Mouse (Mus musculus) forebrain, embryonic 14.5 days (tissue): ENCODE data around the gene Hdhd5. TPM values are rescaled to one million over a fixed set of nuclear protein-coding genes. Genes with fewer than 3 reads are reported as not detected.

ENCODE experiments used
- ATAC-seq: fragments of 200-750 bp; cut with Nextera tagmentation; 2 replicates; pipeline ENCODE4 v1.8.0; 2017; ENCODE audit warnings: mild to moderate bottlenecking, moderate library complexity
- DNase-seq: peaks from one replicate; pipeline ENCODE4 v3.0.0-alpha.2; 2015; ENCODE audit warnings: low spot score
- H3K27ac ChIP-seq: fragments of 300-500 bp; sonication (generic); 2 replicates; pipeline ENCODE4 v1.5.1; 2014; ENCODE audit warnings: low read depth, mild to moderate bottlenecking, control low read depth, low read length, moderate library complexity
- H3K27me3 ChIP-seq: fragments of 300-500 bp; sonication (generic); replicated peaks from 2 replicates; pipeline ENCODE4 v1.6.1; 2014; ENCODE audit warnings: low read length, control low read depth, mixed read lengths; ENCODE audit not compliant: control insufficient read depth, insufficient read depth
- H3K36me3 ChIP-seq: fragments of 300-500 bp; sonication (generic); 2 replicates; pipeline ENCODE4 v1.6.1; 2014; ENCODE audit warnings: low read length, control low read depth; ENCODE audit not compliant: control insufficient read depth, insufficient read depth
- H3K4me1 ChIP-seq: fragments of 300-500 bp; sonication (generic); 2 replicates; pipeline ENCODE4 v1.6.1; 2014; ENCODE audit warnings: antibody characterized with exemption, low read length, control low read depth; ENCODE audit not compliant: control insufficient read depth, insufficient read depth
- H3K4me2 ChIP-seq: fragments of 300-500 bp; sonication (generic); 2 replicates; pipeline ENCODE4 v1.6.1; 2014; ENCODE audit warnings: mild to moderate bottlenecking, control low read depth, low read length
- H3K4me3 ChIP-seq: fragments of 300-500 bp; sonication (generic); 2 replicates; pipeline ENCODE4 v1.5.1; 2014; ENCODE audit warnings: low read depth, low read length, control low read depth
- H3K9ac ChIP-seq: fragments of 300-500 bp; sonication (generic); 2 replicates; pipeline ENCODE4 v1.6.1; 2014; ENCODE audit warnings: mild to moderate bottlenecking, low read length, control low read depth, moderate library complexity
- H3K9me3 ChIP-seq: fragments of 300-500 bp; sonication (generic); replicated peaks from 2 replicates; pipeline ENCODE4 v1.6.1; 2016; ENCODE audit warnings: low read length, control low read depth, mixed read lengths; ENCODE audit not compliant: control insufficient read depth
- WGBS: fragments of 180-500 bp; shearing (Covaris S2); extraction: QIAGEN DNeasy Blood & Tissue Kit; methylation state at CpG from one replicate; pipeline ENCODE4 v1.1.7; 2014; 5-methylcytosine and 5-hydroxymethylcytosine counted together
- polyA plus RNA-seq: library from polyadenylated mRNA; unstranded; fragments of >200 nt; fragmentation: Nextera tagmentation; extraction: Ambion mirVana; gene quantifications from 2 replicates; pipeline ENCODE4 v1.2.1, GENCODE M21; 2014

Gene Hdhd5
- polyA plus RNA-seq, 1 experiment from 2014 or later, result 10.4 TPM

- no peak for DNase-seq
- Histone ChIP-seq H3K27me3 (no peaks in the 10 kb centered on the region), H3K4me3 (no peak overlapping the region), H3K36me3 (no peaks in the 10 kb centered on the region), H3K27ac (no peak overlapping the region), H3K9ac (no peak overlapping the region), H3K9me3 (no peaks in the 10 kb centered on the region), H3K4me2 (no peak overlapping the region), H3K4me1 (no peaks in the 10 kb centered on the region)
- WGBS, result 54% methylated on average over 2 of the region's 2 CpGs
- no peak for ATAC-seq
These were observed 10.3 kb upstream of the Hdhd5 start for GRCm38 (mm10) chr6:120541386-120541785.

- 58% methylated on average over 10 of the region's 10 CpGs for WGBS
- no peaks in the 10 kb centered on the region for H3K4me1 ChIP-seq
- H3K27ac ChIP-seq, result no peak overlapping the region
- H3K36me3 ChIP-seq, result no peaks in the 10 kb centered on the region
- H3K27me3 ChIP-seq, result no peaks in the 10 kb centered on the region
- no peaks in the 10 kb centered on the region for H3K9me3 ChIP-seq
- no peak overlapping the region for H3K4me3 ChIP-seq
- no peak overlapping the region for H3K9ac ChIP-seq
- no peak overlapping the region for H3K4me2 ChIP-seq
- ATAC-seq, result no peak
- DNase-seq, result peak; percentile 20
These were observed 8.7 kb upstream of the Hdhd5 start for GRCm38 (mm10) chr6:120539781-120540231.

GRCm38 (mm10) chr6:120539132-120539759, 8.1 kb upstream of the Hdhd5 start:
- H3K4me3 ChIP-seq, result 0 out of 2 replicates have a peak overlapping the region, but pooled peaks have one; percentile 17

GRCm38 (mm10) chr6:120536337-120536736, 5.2 kb upstream of the Hdhd5 start:
- Histone ChIP-seq H3K4me1 (no peaks in the 10 kb centered on the region), H3K27ac (no peak overlapping the region), H3K36me3 (no peaks in the 10 kb centered on the region), H3K9me3 (no peaks in the 10 kb centered on the region), H3K4me3 (no peak overlapping the region), H3K27me3 (no peaks in the 10 kb centered on the region), H3K9ac (no peak overlapping the region), H3K4me2 (no peak overlapping the region)
- 84% methylated on average over 2 of the region's 2 CpGs for WGBS
- ATAC-seq (no peak), DNase-seq (no peak)

More at GRCm38 (mm10) chr6:120539132-120539759, 8.1 kb upstream of the Hdhd5 start:
- Histone ChIP-seq H3K4me2 (peak overlapping the region; percentile 60), H3K27ac (no peak overlapping the region), H3K4me1 (no peaks in the 10 kb centered on the region), H3K9me3 (no peaks in the 10 kb centered on the region), H3K27me3 (no peaks in the 10 kb centered on the region), H3K36me3 (no peaks in the 10 kb centered on the region), H3K9ac (peak overlapping the region; percentile 44; the same call in 1 of the 2 replicates)
- DNase-seq, result peak; percentile 90
- peak; percentile 95 for ATAC-seq
- 4% methylated on average over 16 of the region's 16 CpGs for WGBS

- Histone ChIP-seq H3K9me3 (no peaks in the 10 kb centered on the region), H3K27ac (no peak overlapping the region), H3K4me1 (peaks cover 13% of the 10 kb centered on the region; the same call in 1 of the 2 replicates), H3K9ac (no peak overlapping the region), H3K36me3 (no peaks in the 10 kb centered on the region), H3K4me2 (no peak overlapping the region), H3K27me3 (no peaks in the 10 kb centered on the region), H3K4me3 (no peak overlapping the region)
- DNase-seq (no peak), ATAC-seq (no peak)
- WGBS, result 88% methylated on average over 1 of the region's 1 CpGs
These were observed 1.5 kb upstream of the Hdhd5 start for GRCm38 (mm10) chr6:120532594-120532993.

- Histone ChIP-seq H3K9ac (no peak overlapping the region), H3K27me3 (no peaks in the 10 kb centered on the region), H3K4me1 (peaks cover 13% of the 10 kb centered on the region; the same call in 1 of the 2 replicates), H3K9me3 (no peaks in the 10 kb centered on the region), H3K36me3 (no peaks in the 10 kb centered on the region), H3K4me2 (peak overlapping the region; percentile 68; the same call in 1 of the 2 replicates), H3K4me3 (no peak overlapping the region), H3K27ac (no peak overlapping the region)
- ATAC-seq, result no peak
- WGBS, result 89% methylated on average over 4 of the region's 4 CpGs
- DNase-seq, result no peak
These were observed 2.0 kb downstream of the Hdhd5 start for GRCm38 (mm10) chr6:120529123-120529522.

GRCm38 (mm10) chr6:120524796-120525195, 6.3 kb downstream of the Hdhd5 start:
- no peaks in the 10 kb centered on the region for H3K27me3 ChIP-seq
- WGBS, result 90% methylated on average over 5 of the region's 5 CpGs
- H3K9me3 ChIP-seq, result no peaks in the 10 kb centered on the region
- H3K4me1 ChIP-seq, result peaks cover 7% of the 10 kb centered on the region; the same call in 1 of the 2 replicates
- no peak overlapping the region for H3K4me2 ChIP-seq
- H3K9ac ChIP-seq, result no peak overlapping the region
- no peak for DNase-seq
- peaks cover 36% of the 10 kb centered on the region for H3K36me3 ChIP-seq
- H3K4me3 ChIP-seq, result no peak overlapping the region
- H3K27ac ChIP-seq, result no peak overlapping the region
- ATAC-seq, result no peak

GRCm38 (mm10) chr6:120519647-120520046, 11.5 kb downstream of the Hdhd5 start:
- H3K9me3 ChIP-seq, result no peaks in the 10 kb centered on the region
- DNase-seq (no peak), ATAC-seq (no peak)
- no peak overlapping the region for H3K9ac ChIP-seq
- H3K4me2 ChIP-seq, result no peak overlapping the region
- WGBS, result 88% methylated on average over 5 of the region's 5 CpGs
- no peaks in the 10 kb centered on the region for H3K27me3 ChIP-seq
- no peak overlapping the region for H3K27ac ChIP-seq
- H3K4me1 ChIP-seq, result no peaks in the 10 kb centered on the region
- H3K4me3 ChIP-seq, result no peak overlapping the region
- peaks cover 52% of the 10 kb centered on the region for H3K36me3 ChIP-seq

- H3K9me3 ChIP-seq, result no peaks in the 10 kb centered on the region
- ATAC-seq (no peak), DNase-seq (no peak)
- H3K4me2 ChIP-seq, result no peak overlapping the region
- H3K27ac ChIP-seq, result no peak overlapping the region
- no peaks in the 10 kb centered on the region for H3K27me3 ChIP-seq
- H3K4me3 ChIP-seq, result no peak overlapping the region
- WGBS, result 94% methylated on average over 5 of the region's 5 CpGs
- no peaks in the 10 kb centered on the region for H3K4me1 ChIP-seq
- peaks cover 62% of the 10 kb centered on the region for H3K36me3 ChIP-seq
- H3K9ac ChIP-seq, result no peak overlapping the region
These were observed 13.8 kb downstream of the Hdhd5 start for GRCm38 (mm10) chr6:120517311-120517710.
